Mouse (Mus musculus): ENCODE data around the gene Hs6st3. TPM values are rescaled to one million over a fixed set of nuclear protein-coding genes. Genes with fewer than 3 reads are reported as not detected.
"Not testable (repeated sequence)": the region's sequence is repeated elsewhere in the genome, so short reads cannot be mapped to it uniquely, and the experiment has no call there.

Hs6st3 gene
- total RNA-seq, 2 experiments from 2014 or later = 51.4 to 58.0 TPM

DNA sequence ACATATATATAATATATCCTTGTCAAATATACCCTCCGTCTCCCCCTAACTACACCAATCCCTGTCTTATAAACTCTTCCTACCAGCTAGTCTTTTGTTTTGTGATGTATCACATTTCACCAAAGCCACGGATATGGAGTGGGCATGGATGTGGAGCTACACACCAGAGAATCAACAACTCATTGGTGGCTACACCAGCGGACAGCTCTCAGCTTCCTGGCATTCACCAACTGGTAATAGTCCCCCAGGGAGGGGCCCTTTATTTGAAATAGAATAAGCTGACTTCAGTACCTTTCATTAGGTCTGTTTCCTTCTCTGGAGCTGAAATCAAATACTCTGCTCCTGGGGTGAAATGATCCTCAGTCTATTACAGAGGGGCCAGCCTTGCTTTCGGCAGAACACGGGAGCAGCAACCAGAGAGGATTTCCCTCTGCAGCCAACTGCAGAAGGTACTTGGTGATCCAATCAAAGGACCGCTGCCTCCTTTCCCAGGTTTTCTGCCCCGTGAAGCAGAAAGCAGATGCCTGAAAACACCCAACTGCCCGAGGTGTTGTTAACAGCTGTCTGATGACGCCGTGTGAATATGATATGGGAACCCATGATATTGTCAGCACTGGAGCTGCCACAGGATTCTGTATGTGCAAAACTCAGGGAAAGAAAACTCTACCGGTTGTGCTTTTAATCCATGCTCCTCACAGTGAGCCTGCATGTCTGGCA lies 271.4 kb downstream of the Hs6st3 start:
- intact Hi-C loops (cut with DNase I) = no loop called here
- no peak for DNase-seq

GRCm38 (mm10) chr14:119422894-119423293 lies 284.8 kb downstream of the Hs6st3 start:
- DNase-seq = no peak
- intact Hi-C loops (cut with DNase I) = no loop called here

- intact Hi-C loops (cut with DNase I) = no loop called here
- DNase-seq = no peak
Observed at GRCm38 (mm10) chr14:119450471-119450870, 312.3 kb downstream of the Hs6st3 start.

GRCm38 (mm10) chr14:119451594-119451993 lies 313.5 kb downstream of the Hs6st3 start:
- DNase-seq = no peak
- intact Hi-C loops (cut with DNase I) = no loop called here

GRCm38 (mm10) chr14:119452382-119452781 lies 314.2 kb downstream of the Hs6st3 start:
- DNase-seq = no peak
- intact Hi-C loops (cut with DNase I) = no loop called here

DNA sequence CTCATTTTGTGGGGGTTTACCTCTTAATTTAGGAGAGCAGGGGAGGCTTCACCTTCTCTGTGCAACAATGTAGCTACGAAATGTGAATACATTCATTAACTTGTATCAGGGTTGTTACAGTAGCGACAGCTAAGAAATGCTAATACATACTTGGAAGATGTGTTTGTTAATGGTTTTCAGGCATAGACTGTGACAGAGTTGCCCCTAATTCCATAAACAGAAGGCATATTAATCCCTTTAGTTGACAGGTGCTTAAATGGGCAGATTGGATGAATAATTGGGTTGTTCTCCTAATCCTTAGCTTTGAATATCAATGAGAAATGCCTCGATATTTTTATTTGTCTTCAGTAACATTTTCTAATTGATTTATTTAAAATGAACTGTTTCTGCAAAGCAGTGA lies 314.7 kb downstream of the Hs6st3 start:
- no peak for DNase-seq
- intact Hi-C loops (cut with DNase I) = no loop called here

DNA sequence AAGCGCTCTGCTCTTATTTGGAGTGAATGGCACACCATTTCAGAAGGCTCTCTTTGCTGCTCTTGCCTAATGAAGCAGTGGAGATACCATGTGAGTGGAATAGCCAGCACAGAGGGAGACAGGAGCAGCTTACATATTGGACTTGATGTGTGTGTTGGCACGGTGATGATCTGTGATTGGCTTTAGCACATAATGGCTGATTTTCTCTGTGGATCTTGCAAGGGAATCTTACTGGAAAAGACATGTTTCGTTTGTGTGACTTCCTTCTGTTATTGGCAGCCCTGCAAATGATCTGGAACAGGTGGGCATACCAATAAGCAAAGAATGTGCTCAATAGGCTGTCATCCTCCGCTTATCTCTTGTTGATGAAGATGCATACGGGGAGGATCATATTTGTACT lies 326.2 kb downstream of the Hs6st3 start:
- DNase-seq = peak; percentile 5

GRCm38 (mm10) chr14:119464883-119465282 lies 326.7 kb downstream of the Hs6st3 start:
- peak; percentile 18 for DNase-seq
- intact Hi-C loops (cut with DNase I) = no loop called here

More for the DNA sequence above, 326.2 kb downstream of the Hs6st3 start:
- intact Hi-C loops (cut with DNase I) = no loop called here

DNA sequence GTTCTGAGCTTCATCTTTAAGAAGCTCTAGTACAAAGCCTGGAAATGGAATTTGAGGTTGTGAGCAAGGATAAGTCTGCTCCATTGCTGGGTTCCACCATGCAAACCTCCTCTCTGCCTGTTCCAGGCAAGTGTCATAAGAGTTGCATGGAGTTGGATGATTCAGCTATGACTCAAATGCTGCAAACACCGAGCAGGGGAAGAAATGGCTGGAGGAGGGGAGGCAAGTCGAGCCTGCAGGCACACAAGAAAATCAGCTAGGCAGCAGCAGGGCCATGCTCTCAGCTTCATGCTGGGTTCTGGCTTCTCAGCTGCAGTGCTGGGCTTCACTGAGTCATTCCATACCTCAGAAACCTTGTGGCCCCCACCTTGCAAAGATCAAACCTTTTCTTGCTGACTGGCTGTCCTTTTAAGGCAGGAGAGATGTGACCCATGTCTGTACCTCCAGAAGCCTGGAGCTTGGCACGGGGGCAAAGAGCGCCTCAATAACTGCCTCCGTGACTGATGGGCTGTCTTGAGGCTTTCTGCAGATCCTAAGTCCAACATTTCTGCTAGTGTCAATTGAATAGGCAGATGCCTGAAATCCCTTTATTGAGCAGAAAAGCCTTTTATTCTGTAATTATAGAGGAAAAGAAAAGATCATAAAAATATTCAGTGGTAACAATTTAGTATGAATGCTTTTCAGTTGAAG lies 328.9 kb downstream of the Hs6st3 start:
- intact Hi-C loops (cut with DNase I) = no loop called here
- no peak for DNase-seq

GRCm38 (mm10) chr14:119476582-119476981 lies 338.4 kb downstream of the Hs6st3 start:
- intact Hi-C loops (cut with DNase I) = no loop called here
- DNase-seq = no peak

GRCm38 (mm10) chr14:119477836-119478235 lies 339.7 kb downstream of the Hs6st3 start:
- intact Hi-C loops (cut with DNase I) = no loop called here
- DNase-seq = no peak

DNA sequence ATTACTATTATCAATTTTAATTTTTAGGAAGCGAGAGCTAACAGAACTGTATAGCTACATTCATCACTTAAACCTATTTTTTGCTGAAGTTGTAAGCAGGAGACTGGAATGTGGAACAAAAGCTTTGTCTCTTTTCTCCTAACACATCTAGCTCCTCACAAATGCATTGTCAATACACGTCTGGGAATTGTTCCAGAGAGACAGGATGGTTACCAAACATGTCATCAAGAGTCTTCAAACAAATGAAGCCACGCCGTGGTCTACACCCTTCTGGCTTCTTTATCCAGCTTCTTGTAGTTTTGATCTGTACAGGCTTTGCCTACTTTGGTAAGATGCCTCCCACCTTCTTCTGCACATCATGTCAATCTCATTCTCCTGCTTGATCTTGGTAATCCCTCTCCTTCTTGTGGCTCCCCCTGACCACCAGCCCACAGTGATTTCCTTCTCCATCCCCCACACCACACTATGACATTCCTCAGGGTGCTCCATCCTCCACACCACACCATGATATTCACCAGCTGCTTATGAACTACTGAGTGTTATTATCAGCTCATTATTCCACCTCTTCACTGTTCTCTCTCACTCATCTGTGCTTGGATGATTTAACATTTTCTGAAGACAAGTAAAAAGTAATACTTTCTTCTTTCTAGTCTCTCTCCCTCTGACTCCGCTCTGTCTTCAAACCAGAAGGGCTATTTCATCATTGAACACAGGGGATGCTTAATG lies 351.0 kb downstream of the Hs6st3 start:
- no peak for DNase-seq
- intact Hi-C loops (cut with DNase I) = no loop called here

- DNase-seq = peak; percentile 13
- intact Hi-C loops (cut with DNase I) = no loop called here
Observed at GRCm38 (mm10) chr14:119520632-119521031, 382.5 kb downstream of the Hs6st3 start.

DNA sequence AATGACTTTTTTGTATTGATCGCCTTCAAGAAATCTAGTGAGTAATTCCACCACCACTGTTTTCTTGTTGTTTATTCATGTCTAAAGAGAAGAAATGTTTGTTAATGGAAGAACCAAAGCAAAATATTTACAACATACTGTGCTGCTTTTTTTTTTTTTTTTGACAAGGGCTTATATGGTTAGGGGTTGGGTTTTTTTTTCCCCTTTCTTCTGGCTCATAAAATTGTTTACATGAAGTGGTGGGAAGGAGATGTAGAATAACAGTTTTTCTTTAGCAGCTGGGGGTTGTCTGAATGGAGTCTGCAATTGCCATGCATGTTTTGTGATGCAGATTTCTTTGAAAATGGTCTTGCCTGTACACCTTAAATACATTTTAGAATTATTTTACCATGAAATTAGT lies 382.9 kb downstream of the Hs6st3 start:
- DNase-seq = no peak
- intact Hi-C loops (cut with DNase I) = no loop called here

- intact Hi-C loops (cut with DNase I) = no loop called here
- DNase-seq = no peak
Observed at GRCm38 (mm10) chr14:119532889-119533546, 394.9 kb downstream of the Hs6st3 start.

DNA sequence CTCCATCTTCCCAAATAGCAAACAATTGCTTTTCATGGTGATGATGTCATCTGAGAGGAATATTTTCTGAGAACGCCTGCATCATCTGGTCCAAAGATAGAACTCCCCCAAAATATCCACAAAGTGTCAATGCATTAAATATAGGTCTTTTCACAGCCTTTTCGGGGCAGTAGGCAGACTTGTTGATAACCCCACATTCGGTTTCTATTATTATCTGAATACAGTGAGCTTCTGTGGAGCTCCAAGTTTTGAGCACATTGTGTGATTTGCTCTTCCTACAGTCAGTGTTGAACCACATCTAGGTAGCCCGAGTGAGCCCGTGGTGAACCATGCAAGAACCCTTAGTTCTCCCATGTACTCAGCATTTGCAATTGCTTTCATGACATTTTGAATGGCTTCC lies 402.4 kb downstream of the Hs6st3 start:
- DNase-seq = no peak
- intact Hi-C loops (cut with DNase I) = no loop called here

DNA sequence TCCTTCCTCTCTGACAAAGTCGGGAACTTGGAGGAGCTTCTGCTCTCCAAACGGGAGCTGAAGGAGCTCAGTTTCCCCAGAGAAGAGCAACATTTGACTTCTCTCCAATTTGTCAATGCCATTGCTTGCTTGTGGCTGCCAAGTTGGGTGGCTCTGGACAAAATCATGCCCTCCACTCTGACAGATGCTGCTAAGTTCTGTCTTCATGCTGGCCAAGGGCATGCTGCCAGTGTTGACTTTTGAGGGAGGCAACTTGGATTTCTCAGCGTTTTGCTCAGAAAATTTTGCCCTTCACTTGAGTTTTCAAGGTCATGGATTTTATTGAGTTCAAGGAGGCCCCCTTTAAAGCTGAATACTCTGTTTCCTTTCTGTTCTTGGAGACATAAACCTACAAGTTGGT lies 406.5 kb downstream of the Hs6st3 start:
- peak; percentile 19 for DNase-seq
- intact Hi-C loops (cut with DNase I) = no loop called here

GRCm38 (mm10) chr14:119558356-119558755 lies 420.2 kb downstream of the Hs6st3 start:
- no peak for DNase-seq
- intact Hi-C loops (cut with DNase I) = no loop called here

DNA sequence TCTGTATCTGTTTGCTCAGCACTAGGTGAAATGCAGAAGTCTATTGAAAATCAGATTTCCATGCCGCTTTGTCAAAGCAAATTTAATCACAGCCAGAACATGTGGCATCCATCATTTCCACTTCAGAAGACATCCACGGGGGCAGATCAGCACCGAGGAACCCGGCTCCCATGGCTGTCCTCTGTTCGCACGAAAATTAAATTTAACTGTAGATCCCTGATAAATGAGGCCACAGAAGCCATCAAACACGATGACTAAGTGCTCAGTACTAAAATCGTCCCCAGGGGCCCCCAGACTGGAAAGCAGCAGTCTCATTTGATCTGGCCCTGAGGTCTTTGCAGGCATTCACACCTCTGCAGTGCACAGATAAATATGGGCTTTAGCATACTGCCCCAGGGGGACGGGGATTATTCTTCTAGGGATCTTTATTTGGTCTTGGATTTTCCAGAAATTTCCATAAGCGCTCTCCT lies 443.9 kb downstream of the Hs6st3 start:
- intact Hi-C loops (cut with DNase I) = no loop called here
- DNase-seq = no peak

GRCm38 (mm10) chr14:119585069-119585468 lies 446.9 kb downstream of the Hs6st3 start:
- intact Hi-C loops (cut with DNase I) = no loop called here
- DNase-seq = no peak

- intact Hi-C loops (cut with DNase I); DNase-seq: not testable (repeated sequence)
Observed at GRCm38 (mm10) chr14:119587365-119587764, 449.2 kb downstream of the Hs6st3 start.

All from left cerebral cortex, postnatal 4 days (tissue).